Mouse (Mus musculus) c-Kit-positive CD71-negative TER-119-negative erythroid progenitor cells, embryonic 14.5 days (primary cell): Measurements from ENCODE around the gene Mgat4d.
A peak's percentile ranks its signal among the peaks of the same experiment; 100 is the strongest.
"Not testable (repeated sequence)": the region's sequence is repeated elsewhere in the genome, so short reads cannot be mapped to it uniquely, and the experiment has no call there.

Experiments
- DNase-seq: peaks from one replicate; pipeline ENCODE4 v3.0.0-alpha.2; 2013; ENCODE audit warnings: low read depth

The Mgat4d gene

GRCm38 (mm10) chr8:83390006-83390701, 41.9 kb downstream of the Mgat4d start:
- no peak for DNase-seq

- no peak for DNase-seq
Measured at GRCm38 (mm10) chr8:83392521-83392920, 44.2 kb downstream of the Mgat4d start.

- no peak for DNase-seq
Measured at GRCm38 (mm10) chr8:83394325-83394724, 46.1 kb downstream of the Mgat4d start.

- no peak for DNase-seq
Measured at GRCm38 (mm10) chr8:83396680-83397079, 48.4 kb downstream of the Mgat4d start.

GRCm38 (mm10) chr8:83397726-83398125, 49.5 kb downstream of the Mgat4d start:
- DNase-seq: no peak

- DNase-seq: no peak
Measured at GRCm38 (mm10) chr8:83405548-83405947, 57.3 kb downstream of the Mgat4d start.

- DNase-seq: peak; percentile 62
Measured at GRCm38 (mm10) chr8:83406836-83407235, 58.6 kb downstream of the Mgat4d start.

- no peak for DNase-seq
Measured at GRCm38 (mm10) chr8:83408496-83408895, 60.2 kb downstream of the Mgat4d start.

- DNase-seq: no peak
Measured at GRCm38 (mm10) chr8:83416878-83417277, 68.6 kb downstream of the Mgat4d start.

- DNase-seq: no peak
Measured at GRCm38 (mm10) chr8:83417970-83418369, 69.7 kb downstream of the Mgat4d start.

- DNase-seq: no peak
Measured at GRCm38 (mm10) chr8:83418805-83419516, 70.7 kb downstream of the Mgat4d start.

GRCm38 (mm10) chr8:83421354-83421753, 73.1 kb downstream of the Mgat4d start:
- DNase-seq: no peak

- DNase-seq: no peak
Measured at GRCm38 (mm10) chr8:83423032-83423825, 75.0 kb downstream of the Mgat4d start.

- DNase-seq: no peak
Measured at GRCm38 (mm10) chr8:83425202-83425601, 76.9 kb downstream of the Mgat4d start.

GRCm38 (mm10) chr8:83426104-83426759, 78.0 kb downstream of the Mgat4d start:
- no peak for DNase-seq

- DNase-seq: no peak
Measured at GRCm38 (mm10) chr8:83426949-83427348, 78.7 kb downstream of the Mgat4d start.

- not testable (repeated sequence) for DNase-seq
Measured at GRCm38 (mm10) chr8:83428621-83429020, 80.3 kb downstream of the Mgat4d start.

GRCm38 (mm10) chr8:83429071-83429524, 80.8 kb downstream of the Mgat4d start:
- DNase-seq: no peak
